ENCODE assay signal across 15 mouse cellular contexts in genomic region chr7:113846553-113846952, GRCm38 (mm10).
DNase-seq lines count a peak whose midpoint lies in the region; ATAC-seq lines count a peak whose summit lies in the region.
"Had no signal": no experiment of that assay in that cellular context is flagged by ENCODE, and none has a peak within 500 bp of the region (broad histone marks: within the 10 kb centered on the region; RNA-seq: fewer than 3 reads in every experiment).

No protein-coding gene starts in this region.

- ATAC-seq in midbrain, embryonic 13.5 days: no peak
- ATAC-seq in liver, embryonic 11.5 days (replicated peaks; ENCODE audit: low FRiP score): peak; percentile 79
- ATAC-seq in cerebellum, adult (ENCODE audit: insufficient number of reproducible peaks, low FRiP score, low TSS enrichment): no peak
- ATAC-seq: Patski had no signal

- H3K27me3 ChIP-seq in midbrain, embryonic 10.5 days (ENCODE audit: low read depth, poor library complexity, severe bottlenecking): no peaks in the 10 kb centered on the region
- no peaks in the 10 kb centered on the region for H3K27me3 ChIP-seq in midbrain, embryonic 13.5 days
- H3K27me3 ChIP-seq in liver, embryonic 11.5 days (replicated peaks; ENCODE audit: control insufficient read depth, insufficient read depth, low read length): no peaks in the 10 kb centered on the region
- H3K27me3 ChIP-seq: kidney, embryonic 15.5 days had no signal

- peaks cover 19% of the 10 kb centered on the region for H3K4me1 ChIP-seq in midbrain, embryonic 10.5 days
- no peaks in the 10 kb centered on the region for H3K4me1 ChIP-seq in midbrain, embryonic 13.5 days (replicated peaks)
- no peaks in the 10 kb centered on the region for H3K4me1 ChIP-seq in liver, embryonic 11.5 days (replicated peaks; ENCODE audit: control insufficient read depth, insufficient read depth, low read length)

- peak; percentile 24 for DNase-seq in midbrain, embryonic 10.5 days (ENCODE audit: low spot score)
- DNase-seq in brain, adult 2 months (ENCODE audit: low read depth, low spot score): peak; percentile 57
- DNase-seq in liver, embryonic 11.5 days (ENCODE audit: low spot score): no peak
- DNase-seq in retina, postnatal 1 day: peak; percentile 46
- no peak for DNase-seq in adrenal gland, adult 18-20 months (ENCODE audit: low spot score in 2 of 2)
- DNase-seq: adrenal gland, adult 2 months; heart, postnatal 14 days; lung, adult 18-20 months; lung, postnatal 4 days; spleen, adult 18-20 months had no signal

- 0 out of 2 replicates have a peak overlapping the region, but pooled peaks have one; percentile 0 for H3K27ac ChIP-seq in midbrain, embryonic 10.5 days (replicated peaks)
- no peak overlapping the region for H3K27ac ChIP-seq in midbrain, embryonic 13.5 days
- no peak overlapping the region for H3K27ac ChIP-seq in liver, embryonic 11.5 days (ENCODE audit: low read depth, low read length)
- H3K27ac ChIP-seq: kidney, embryonic 15.5 days had no signal

- H3K9ac ChIP-seq in midbrain, embryonic 13.5 days (replicated peaks): no peak overlapping the region
- no peak overlapping the region for H3K9ac ChIP-seq in liver, embryonic 11.5 days (ENCODE audit: low read depth, low read length)
- H3K9ac ChIP-seq: kidney, embryonic 15.5 days had no signal

- no peak overlapping the region for H3K4me3 ChIP-seq in midbrain, embryonic 10.5 days
- H3K4me3 ChIP-seq in midbrain, embryonic 13.5 days (replicated peaks): no peak overlapping the region
- H3K4me3 ChIP-seq in liver, embryonic 11.5 days (ENCODE audit: low read depth, low read length): no peak overlapping the region
- H3K4me3 ChIP-seq: erythroblast, embryonic 14.5 days; kidney, embryonic 15.5 days had no signal

- 59% methylated on average over 3 of the region's 3 CpGs for WGBS in midbrain, embryonic 10.5 days
- WGBS in midbrain, embryonic 13.5 days: 45% methylated on average over 3 of the region's 3 CpGs
- 54% methylated on average over 3 of the region's 3 CpGs for WGBS in liver, embryonic 11.5 days

- no peak overlapping the region for H3K4me2 ChIP-seq in midbrain, embryonic 13.5 days (replicated peaks)
- H3K4me2 ChIP-seq in liver, embryonic 11.5 days: no peak overlapping the region
- H3K4me2 ChIP-seq: kidney, embryonic 15.5 days had no signal

- H3K9me3 ChIP-seq in midbrain, embryonic 10.5 days (replicated peaks): no peaks in the 10 kb centered on the region
- H3K9me3 ChIP-seq in midbrain, embryonic 13.5 days: no peaks in the 10 kb centered on the region
- no peaks in the 10 kb centered on the region for H3K9me3 ChIP-seq in liver, embryonic 11.5 days (ENCODE audit: control insufficient read depth, low read length)
- H3K9me3 ChIP-seq: kidney, embryonic 15.5 days had no signal

- no peaks in the 10 kb centered on the region for H3K36me3 ChIP-seq in midbrain, embryonic 10.5 days
- H3K36me3 ChIP-seq in midbrain, embryonic 13.5 days: no peaks in the 10 kb centered on the region
- H3K36me3 ChIP-seq in liver, embryonic 11.5 days (ENCODE audit: control insufficient read depth, insufficient read depth, low read length): no peaks in the 10 kb centered on the region
- H3K36me3 ChIP-seq: kidney, embryonic 15.5 days had no signal

Comparison
In these comparisons a context has a peak if more than half of its experiments do, and no peak if none do; other contexts are left out.
1. DNase-seq: peak in midbrain, embryonic 10.5 days (single experiment), brain, adult 2 months (single experiment) and retina, postnatal 1 day (single experiment); none in liver, embryonic 11.5 days (single experiment) and adrenal gland, adult 18-20 months (0 of 2).